Mouse (Mus musculus) ES-E14 (cell line): ENCODE measurements around the gene Cacng3.

ENCODE experiments used
- CHD2 ChIP-seq: IDR thresholded peaks from 2 replicates; pipeline ENCODE4 v1.6.1; 2014; ENCODE audit warnings: mild to moderate bottlenecking, low read depth, low read length, inconsistent platforms
- HCFC1 ChIP-seq: IDR thresholded peaks from 2 replicates; pipeline ENCODE4 v1.6.1; 2012; ENCODE audit warnings: low read length, inconsistent platforms, borderline replicate concordance; ENCODE audit not compliant: insufficient read depth
- MAFK ChIP-seq: IDR thresholded peaks from 2 replicates; pipeline ENCODE4 v1.6.1; 2014; ENCODE audit warnings: mild to moderate bottlenecking, low read depth, low read length, inconsistent platforms; ENCODE audit not compliant: insufficient read depth
- ZC3H11A ChIP-seq: IDR thresholded peaks from 2 replicates; pipeline ENCODE4 v1.6.1; 2012; ENCODE audit warnings: low read depth, mild to moderate bottlenecking, inconsistent platforms, low read length, borderline replicate concordance
- ZNF384 ChIP-seq: IDR thresholded peaks from 2 replicates; pipeline ENCODE4 v1.6.1; 2012; ENCODE audit warnings: low read depth, low read length, inconsistent platforms

GRCm38 (mm10) chr7:122813724-122814123, 143.4 kb downstream of the Cacng3 start:
- no peak for TF ChIP-seq ZNF384
- no peak for TF ChIP-seq MAFK
- no peak for TF ChIP-seq HCFC1
- TF ChIP-seq ZC3H11A, result no peak
- TF ChIP-seq CHD2, result no peak
